Mouse (Mus musculus): ENCODE data around the gene Car14. TPM values are rescaled to one million over a fixed set of nuclear protein-coding genes. Genes with fewer than 3 reads are reported as not detected.
"Not testable (repeated sequence)": the region's sequence is repeated elsewhere in the genome, so short reads cannot be mapped to it uniquely, and the experiment has no call there.

Car14 gene
- polyA plus RNA-seq, 1 experiment, result 0.81 TPM

GRCm38 (mm10) chr3:95901616-95902372 lies 2.7 kb downstream of the Car14 start:
- Histone ChIP-seq H3K4me3 (ENCODE audit: low read depth, low read length) (no peak overlapping the region), H3K27me3 (ENCODE audit: control insufficient read depth, insufficient read depth, low read length) (peaks cover 21% of the 10 kb centered on the region), H3K4me1 (ENCODE audit: control insufficient read depth, insufficient read depth, insufficient read length, low read length) (peaks cover 3% of the 10 kb centered on the region), H3K36me3 (ENCODE audit: control insufficient read depth, insufficient read depth, low read length) (peaks cover 3% of the 10 kb centered on the region; the same call in 1 of the 2 replicates), H3K27ac (ENCODE audit: insufficient read depth, low read depth, low read length) (no peak overlapping the region)
- WGBS, result 68% methylated on average over 9 of the region's 9 CpGs
- TF ChIP-seq POLR2A (IDR thresholded peaks at IDR 0.05; ENCODE audit: low read depth, low read length), result no peak
- no peak for TF ChIP-seq CTCF (IDR thresholded peaks at IDR 0.05; ENCODE audit: extremely low read depth, insufficient read length, insufficient replicate concordance, low read depth, low read length)

DNA sequence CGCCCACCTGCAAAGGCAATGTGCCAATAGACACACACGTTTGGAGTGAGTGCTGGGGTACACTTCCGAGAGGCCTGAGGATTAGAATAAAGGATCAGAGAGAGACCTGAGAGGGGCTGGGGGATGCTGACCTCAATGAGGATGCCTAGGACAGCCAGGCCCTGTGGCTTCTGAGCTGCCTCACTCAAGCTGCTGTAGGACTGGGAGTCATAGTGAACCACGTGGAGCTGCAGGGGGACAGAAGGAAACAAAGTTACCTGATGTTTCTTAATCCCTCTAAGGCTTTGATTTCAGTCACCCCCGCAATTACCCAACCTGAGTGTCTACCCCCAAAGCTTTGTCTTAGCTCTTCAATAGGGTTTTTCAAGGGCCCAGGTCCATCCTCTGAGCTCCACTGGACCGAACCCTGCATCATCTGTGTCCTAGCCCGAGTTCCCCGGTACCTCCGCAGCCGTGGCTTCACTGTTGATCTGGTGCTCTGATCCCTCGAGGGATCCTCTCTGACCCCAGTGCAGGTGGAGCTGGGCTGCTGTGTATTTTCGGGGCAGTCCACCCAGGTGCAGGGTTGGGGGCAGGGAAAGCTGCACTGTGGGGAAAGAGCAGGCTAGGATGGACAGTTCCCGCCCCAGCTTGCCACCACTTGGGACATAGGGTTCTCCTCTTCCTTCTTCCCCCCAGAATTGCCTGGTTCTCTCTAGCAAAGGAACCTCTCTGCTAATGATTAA lies 4.5 kb downstream of the Car14 start:
- Histone ChIP-seq H3K36me3 (ENCODE audit: control insufficient read depth, insufficient read depth, low read length) (peaks cover 7% of the 10 kb centered on the region; the same call in 1 of the 2 replicates), H3K27ac (ENCODE audit: insufficient read depth, low read depth, low read length) (no peak overlapping the region), H3K4me1 (ENCODE audit: control insufficient read depth, insufficient read depth, insufficient read length, low read length) (peaks cover 5% of the 10 kb centered on the region), H3K27me3 (ENCODE audit: control insufficient read depth, insufficient read depth, low read length) (peaks cover 17% of the 10 kb centered on the region), H3K4me3 (ENCODE audit: low read depth, low read length) (no peak overlapping the region)
- TF ChIP-seq POLR2A (IDR thresholded peaks at IDR 0.05; ENCODE audit: low read depth, low read length) (no peak), CTCF (IDR thresholded peaks at IDR 0.05; ENCODE audit: extremely low read depth, insufficient read length, insufficient replicate concordance, low read depth, low read length) (no peak)
- WGBS, result 54% methylated on average over 13 of the region's 13 CpGs

- not testable (repeated sequence) for H3K4me3 ChIP-seq (ENCODE audit: low read depth, low read length); H3K4me1 ChIP-seq (ENCODE audit: control insufficient read depth, insufficient read depth, insufficient read length, low read length); H3K27me3 ChIP-seq (ENCODE audit: control insufficient read depth, insufficient read depth, low read length); H3K27ac ChIP-seq (ENCODE audit: insufficient read depth, low read depth, low read length); H3K36me3 ChIP-seq (ENCODE audit: control insufficient read depth, insufficient read depth, low read length)
- 89% methylated on average over 7 of the region's 7 CpGs for WGBS
These were observed 9.0 kb downstream of the Car14 start for GRCm38 (mm10) chr3:95895501-95895900.

DNA sequence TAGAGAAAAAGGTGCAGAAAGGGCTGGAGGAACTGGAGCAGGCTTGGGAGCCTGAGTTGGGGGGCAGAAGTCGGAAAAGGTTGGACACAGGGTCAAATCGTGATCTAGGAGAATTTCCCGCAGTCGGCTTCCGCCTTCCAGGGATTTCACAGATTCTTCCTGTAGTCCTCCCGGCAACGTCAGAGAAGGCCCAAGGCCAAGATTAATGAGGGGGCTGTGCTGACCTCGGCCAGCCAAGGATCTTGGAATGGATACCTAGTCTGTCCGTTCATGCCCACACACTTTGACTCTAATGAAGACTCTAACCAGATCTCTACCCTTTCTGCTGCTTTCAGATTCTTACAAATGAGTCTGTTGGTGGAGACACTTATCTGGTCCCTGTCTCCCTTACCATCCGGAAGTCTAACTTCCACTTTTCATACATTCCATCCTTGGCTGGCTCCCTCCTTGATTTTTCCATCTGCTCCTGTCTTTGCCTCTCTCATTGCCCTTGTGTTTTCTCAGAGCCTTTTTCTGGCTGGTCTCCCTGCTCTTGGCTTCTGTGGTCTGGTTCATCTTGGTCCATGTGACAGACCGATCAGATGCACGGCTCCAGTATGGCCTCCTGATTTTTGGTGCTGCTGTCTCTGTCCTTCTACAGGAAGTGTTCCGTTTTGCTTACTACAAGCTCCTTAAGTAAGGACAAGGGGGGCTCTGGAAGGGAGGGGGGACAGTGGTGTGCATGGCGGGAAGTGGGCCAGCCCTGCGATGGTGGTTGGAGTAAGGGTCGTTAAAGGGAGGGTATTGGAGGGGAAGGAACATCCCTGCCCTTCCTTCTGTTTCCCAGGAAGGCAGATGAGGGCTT lies 10.0 kb downstream of the Car14 start:
- H3K36me3 ChIP-seq (ENCODE audit: control insufficient read depth, insufficient read depth, low read length), result peaks cover 7% of the 10 kb centered on the region; the same call in 1 of the 2 replicates
- H3K4me1 ChIP-seq (ENCODE audit: control insufficient read depth, insufficient read depth, insufficient read length, low read length), result 0 out of 2 replicates have a peak, but pooled peaks cover 3% of the 10 kb centered on the region
- TF ChIP-seq CTCF (IDR thresholded peaks at IDR 0.05; ENCODE audit: extremely low read depth, insufficient read length, insufficient replicate concordance, low read depth, low read length) (no peak), POLR2A (IDR thresholded peaks at IDR 0.05; ENCODE audit: low read depth, low read length) (no peak)
- H3K27me3 ChIP-seq (ENCODE audit: control insufficient read depth, insufficient read depth, low read length), result no peaks in the 10 kb centered on the region
- H3K27ac ChIP-seq (ENCODE audit: insufficient read depth, low read depth, low read length), result peak overlapping the region; percentile 87
- H3K4me3 ChIP-seq (ENCODE audit: low read depth, low read length), result peak overlapping the region; percentile 74
- WGBS, result 8% methylated on average over 16 of the region's 16 CpGs

- H3K36me3 ChIP-seq (ENCODE audit: control insufficient read depth, insufficient read depth, low read length); H3K4me1 ChIP-seq (ENCODE audit: control insufficient read depth, insufficient read depth, insufficient read length, low read length); H3K27me3 ChIP-seq (ENCODE audit: control insufficient read depth, insufficient read depth, low read length): not testable (repeated sequence)
- Histone ChIP-seq H3K4me3 (ENCODE audit: low read depth, low read length) (peak within 1 kb of the TSS; percentile 74), H3K27ac (ENCODE audit: insufficient read depth, low read depth, low read length) (peak within 1 kb of the TSS; percentile 87)
- peak; percentile 28; the same call in 1 of the 2 replicates for TF ChIP-seq POLR2A (IDR thresholded peaks at IDR 0.05; ENCODE audit: low read depth, low read length)
- under 1% methylated on average over 31 of the region's 43 CpGs for WGBS
These were observed 10.7 kb downstream of the Car14 start, which contains the start of gene Aph1a for GRCm38 (mm10) chr3:95893606-95894316. Gene Aph1a, plus strand, starts transcription at chr3:95893969.

- TF ChIP-seq POLR2A (IDR thresholded peaks at IDR 0.05; ENCODE audit: low read depth, low read length) (no peak), CTCF (IDR thresholded peaks at IDR 0.05; ENCODE audit: extremely low read depth, insufficient read length, insufficient replicate concordance, low read depth, low read length) (no peak)
- no peak overlapping the region for H3K4me3 ChIP-seq (ENCODE audit: low read depth, low read length)
These were observed 11.4 kb downstream of the Car14 start for GRCm38 (mm10) chr3:95893126-95893525.

More at GRCm38 (mm10) chr3:95893126-95893525, 11.4 kb downstream of the Car14 start:
- peaks cover 7% of the 10 kb centered on the region; the same call in 1 of the 2 replicates for H3K36me3 ChIP-seq (ENCODE audit: control insufficient read depth, insufficient read depth, low read length)
- peak overlapping the region; percentile 72 for H3K27ac ChIP-seq (ENCODE audit: insufficient read depth, low read depth, low read length)
- 12% methylated on average over 7 of the region's 7 CpGs for WGBS
- H3K4me1 ChIP-seq (ENCODE audit: control insufficient read depth, insufficient read depth, insufficient read length, low read length), result 0 out of 2 replicates have a peak, but pooled peaks cover 3% of the 10 kb centered on the region
- H3K27me3 ChIP-seq (ENCODE audit: control insufficient read depth, insufficient read depth, low read length), result no peaks in the 10 kb centered on the region

Data from small intestine, adult 2 months (tissue).